Mouse (Mus musculus): ENCODE results near the gene Gm21972.

Gene Gm21972

GRCm38 (mm10) chr1:86133337-86133736, at the start of gene Gm21972:
Gene Gm21972 (plus strand): TSS chr1:86133637.
- no peak for DNase-seq (ENCODE audit: low spot score)

DNA sequence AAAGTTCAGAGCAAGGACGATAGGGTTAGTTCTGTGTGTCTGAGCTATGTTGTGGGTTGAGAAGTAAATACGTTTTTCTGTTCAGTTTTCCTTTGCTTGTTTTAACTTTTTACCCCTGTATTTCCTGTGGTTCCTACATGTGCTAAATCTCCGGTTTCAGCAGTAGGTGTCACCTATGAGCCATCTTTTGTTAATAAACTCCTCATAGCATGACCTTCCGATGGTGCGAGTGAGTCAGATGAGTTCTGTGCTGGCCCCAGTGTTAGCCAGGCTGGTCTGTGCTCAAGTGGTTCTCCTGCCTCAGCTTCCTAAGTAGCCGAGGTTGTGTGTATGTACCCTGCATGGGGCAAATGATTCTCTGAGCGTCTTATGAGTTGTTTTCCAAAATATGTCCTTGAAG, 39.0 kb upstream of the Gm21972 start:
- no peak for DNase-seq (ENCODE audit: low spot score)

GRCm38 (mm10) chr1:86105054-86105453, 28.4 kb upstream of the Gm21972 start:
- no peak for DNase-seq (ENCODE audit: low spot score)

DNA sequence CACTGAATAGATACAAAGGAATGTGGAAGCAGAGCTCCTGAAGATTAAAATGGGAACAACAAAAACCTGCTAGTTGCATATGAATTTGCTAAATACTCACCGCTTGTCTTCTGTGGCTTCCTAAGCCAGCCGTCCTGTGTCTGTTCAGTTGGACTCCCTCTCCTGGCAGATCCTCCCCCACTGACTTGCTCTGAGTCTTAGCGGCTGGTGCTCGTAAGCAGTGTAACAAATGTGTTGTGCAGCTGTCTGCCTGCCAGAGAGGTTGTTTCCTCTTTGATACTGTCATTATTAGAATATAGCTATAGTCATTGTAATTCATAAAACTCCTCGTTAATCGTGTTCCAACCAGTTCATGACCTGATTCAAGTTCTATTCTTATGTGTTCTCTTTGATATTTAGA, 21.7 kb upstream of the Gm21972 start, which contains the start of gene Htr2b:
Htr2b (minus strand) TSS at position 192 of the 400 bp plus-strand sequence.
- no peak for DNase-seq (ENCODE audit: low spot score)

- no peak for DNase-seq (ENCODE audit: low spot score)
Observed at GRCm38 (mm10) chr1:86114141-86114540, 19.3 kb upstream of the Gm21972 start.

GRCm38 (mm10) chr1:86119549-86119948, 13.9 kb upstream of the Gm21972 start:
- DNase-seq (ENCODE audit: low spot score) = no peak

- DNase-seq (ENCODE audit: low spot score) = no peak
Observed at GRCm38 (mm10) chr1:86126036-86126435, 7.4 kb upstream of the Gm21972 start.

DNA sequence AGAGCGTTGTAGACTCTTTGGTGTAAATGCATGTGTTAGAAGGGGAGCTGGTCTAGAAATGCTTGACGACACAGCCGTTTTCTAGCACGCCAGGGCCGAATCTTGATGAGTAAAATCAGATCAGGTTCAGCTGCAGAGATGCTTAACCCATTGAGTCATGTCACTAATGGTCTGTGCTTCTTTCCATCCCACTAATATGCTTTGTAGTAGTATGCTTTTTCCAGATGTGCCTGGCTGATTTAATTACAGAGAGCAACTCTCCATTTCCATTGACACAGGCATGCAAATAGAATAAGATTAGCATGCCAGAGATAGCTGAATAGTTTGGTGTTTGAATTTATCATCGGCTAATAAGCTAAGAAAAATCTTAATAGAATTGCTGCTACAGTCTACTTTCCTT, 1.9 kb downstream of the Gm21972 start:
- DNase-seq (ENCODE audit: low spot score) = no peak

DNA sequence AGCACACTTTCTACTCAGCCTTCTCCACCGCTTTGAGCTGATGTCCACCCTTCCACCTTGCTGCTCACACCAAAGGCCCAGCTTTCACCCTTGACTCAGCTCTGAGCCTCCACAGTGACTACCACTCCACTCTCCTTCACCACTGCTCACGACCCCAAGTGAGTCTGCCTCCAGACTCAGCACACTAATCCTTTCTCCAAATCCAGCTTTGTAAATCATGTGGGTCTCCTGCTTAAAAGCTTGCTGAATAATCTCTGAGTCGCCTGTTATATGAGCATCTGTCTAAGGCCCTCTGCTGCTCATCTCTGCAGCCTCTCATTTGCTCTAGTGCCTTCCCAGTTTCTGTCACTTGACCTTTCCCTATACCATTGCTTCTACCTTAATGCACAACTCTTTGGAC, 7.6 kb downstream of the Gm21972 start:
- no peak for DNase-seq (ENCODE audit: low spot score)

- DNase-seq (ENCODE audit: low spot score) = no peak
Observed at GRCm38 (mm10) chr1:86143165-86143564, 9.7 kb downstream of the Gm21972 start.

DNA sequence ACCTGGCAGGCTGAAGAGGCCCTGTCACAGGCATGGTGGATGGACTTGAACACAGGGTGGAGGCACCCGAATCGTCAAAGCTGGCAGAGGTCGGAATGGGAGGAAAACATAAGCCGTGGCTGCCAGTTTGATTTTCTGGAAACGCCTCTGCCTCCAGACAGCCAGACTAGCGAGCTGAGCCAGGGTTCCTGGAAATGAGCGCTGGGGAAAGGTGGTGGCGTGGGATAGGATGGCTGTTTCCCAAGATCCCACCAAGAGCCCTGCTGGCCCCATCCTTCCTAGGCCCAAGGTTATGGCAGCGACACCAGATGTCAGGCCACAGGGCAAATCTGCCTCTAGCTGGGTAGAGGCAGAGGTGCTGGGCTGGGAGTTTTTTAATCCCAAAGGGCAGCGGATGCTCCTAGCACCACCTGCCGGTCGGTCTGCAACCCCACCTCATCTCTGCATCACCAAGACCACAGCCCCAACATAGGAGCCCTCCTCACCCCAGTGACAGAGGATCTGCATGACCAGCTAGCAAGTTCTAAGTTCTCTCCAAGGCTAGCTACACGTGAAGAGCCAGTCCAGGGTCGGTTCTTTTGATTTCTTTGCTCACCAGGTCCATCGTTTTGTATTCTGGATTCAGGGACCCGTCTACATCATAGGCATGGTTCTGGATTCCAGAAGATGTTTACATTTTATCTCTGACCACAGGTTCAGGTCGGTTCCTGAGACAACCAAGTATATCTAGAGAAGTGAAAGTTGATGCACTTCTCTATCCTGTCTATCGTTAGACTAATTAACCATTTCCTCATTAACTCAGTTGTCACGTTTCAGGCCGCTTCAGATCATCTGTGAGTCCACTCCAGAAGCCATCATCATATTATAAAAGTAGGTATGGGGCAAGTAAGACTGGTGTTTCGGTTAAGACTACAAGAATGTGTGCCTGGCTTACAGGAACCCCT, 10.8 kb downstream of the Gm21972 start:
- no peak for DNase-seq (ENCODE audit: low spot score)

DNA sequence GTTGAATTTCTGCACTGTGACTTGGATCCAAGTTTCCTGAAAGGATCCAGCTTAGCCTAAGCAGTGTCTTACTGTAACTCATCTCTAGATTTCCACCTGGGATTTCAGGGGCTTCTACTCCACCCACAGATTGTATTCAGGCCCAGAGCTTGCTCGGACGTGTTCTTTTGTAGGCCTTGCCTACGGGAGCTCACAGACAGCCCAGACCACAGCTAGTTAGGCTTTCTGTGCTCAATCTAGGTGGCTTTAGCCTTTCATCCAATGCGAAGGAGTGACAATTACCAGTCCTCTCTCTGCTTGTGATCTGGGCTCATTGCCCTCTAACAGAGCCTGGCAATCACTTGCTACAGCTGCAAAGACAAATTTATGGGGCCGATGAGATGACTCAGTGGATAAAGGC, 12.9 kb downstream of the Gm21972 start:
- DNase-seq (ENCODE audit: low spot score) = no peak

GRCm38 (mm10) chr1:86147557-86147956, 14.1 kb downstream of the Gm21972 start:
- DNase-seq (ENCODE audit: low spot score) = no peak

DNA sequence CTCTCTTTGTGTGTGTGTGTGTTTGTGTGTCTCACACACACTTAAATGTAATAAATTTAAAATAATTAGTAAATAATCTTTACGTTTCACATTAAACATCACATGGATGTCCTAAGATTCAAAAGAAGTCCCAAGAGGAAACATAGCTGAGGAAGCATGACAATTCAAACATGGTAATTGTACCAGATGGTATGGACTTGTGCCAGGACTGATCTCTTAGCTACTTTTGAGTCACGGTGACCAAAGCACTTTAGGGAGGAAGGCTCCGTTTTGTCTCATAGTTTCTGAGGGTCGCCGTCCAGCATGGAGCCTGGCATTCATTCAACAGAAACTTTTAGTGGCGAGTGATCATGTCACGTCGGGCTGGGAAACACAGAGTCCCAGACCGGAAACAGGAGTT, 14.7 kb downstream of the Gm21972 start:
- no peak for DNase-seq (ENCODE audit: low spot score)

DNA sequence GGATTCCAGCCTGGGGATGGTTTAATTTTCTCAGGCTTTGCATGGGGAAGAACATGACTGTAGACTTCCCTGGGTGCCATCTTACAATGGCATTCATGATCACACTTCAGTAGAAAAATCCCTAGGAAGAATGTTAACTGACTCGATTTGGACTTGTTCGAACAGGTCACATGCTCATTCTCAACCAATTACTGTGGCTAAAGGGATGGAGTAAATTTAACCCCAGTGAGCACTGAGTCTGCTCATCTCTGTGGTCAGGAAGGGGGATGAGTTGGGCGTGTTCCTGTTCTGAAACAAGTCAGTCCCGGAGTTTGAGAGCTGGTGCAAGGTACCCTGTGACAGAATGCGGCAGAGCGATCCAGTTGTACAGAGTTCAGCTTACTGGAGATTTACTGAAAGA, 17.5 kb downstream of the Gm21972 start:
- no peak for DNase-seq (ENCODE audit: low spot score)

- no peak for DNase-seq (ENCODE audit: low spot score)
Observed at GRCm38 (mm10) chr1:86151376-86151775, 17.9 kb downstream of the Gm21972 start.

DNA sequence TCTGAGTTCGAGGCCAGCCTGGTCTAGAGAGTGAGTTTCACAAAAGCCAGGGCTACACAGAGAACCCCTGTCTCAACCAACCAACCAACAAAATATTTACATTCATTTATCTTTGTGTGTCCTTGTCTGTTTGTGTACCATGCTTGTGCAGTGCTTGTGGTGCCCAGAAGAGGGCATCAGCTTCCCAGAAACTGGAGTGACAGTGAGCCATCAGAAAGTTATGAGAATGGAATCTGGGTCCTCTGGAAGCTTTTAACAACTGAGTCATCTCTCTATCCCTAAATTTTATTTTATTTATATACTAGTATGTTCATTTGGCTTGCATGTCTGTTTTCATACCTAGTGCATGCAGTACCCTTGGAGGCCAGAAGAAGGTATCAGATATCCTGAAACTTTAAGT, 19.2 kb downstream of the Gm21972 start:
- no peak for DNase-seq (ENCODE audit: low spot score)

DNA sequence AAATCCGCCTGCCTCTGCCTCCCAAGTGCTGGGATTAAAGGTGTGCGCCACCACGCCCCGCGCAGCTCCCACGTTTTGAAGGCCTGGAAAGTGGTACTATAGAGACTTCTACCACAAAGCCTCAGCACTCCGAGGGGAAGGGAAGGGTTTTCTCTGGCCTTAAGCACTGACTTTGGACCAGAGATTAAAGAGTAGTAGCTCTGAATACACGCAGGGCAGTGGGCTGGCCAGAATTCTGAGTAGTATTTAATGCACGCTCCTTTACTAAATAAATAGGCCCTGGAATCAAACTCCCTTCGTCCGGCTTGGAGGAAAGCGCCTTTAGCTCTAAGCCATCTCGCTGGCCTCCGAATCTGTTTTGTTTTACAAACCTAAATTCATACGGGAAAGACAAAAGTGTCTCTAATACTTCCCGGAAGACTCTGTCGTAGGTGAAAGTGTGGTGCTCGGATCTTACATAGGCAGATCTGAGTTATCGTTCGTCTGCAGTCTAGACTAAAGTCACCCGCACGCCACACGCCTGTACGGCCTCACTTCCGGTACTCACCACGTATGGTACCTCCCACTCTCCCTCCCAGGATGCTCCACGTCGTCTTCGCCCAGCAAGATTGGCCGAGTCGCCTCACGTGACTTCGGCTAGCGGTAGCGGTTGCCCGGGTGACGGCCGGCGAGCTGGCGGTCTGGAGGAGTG, 20.8 kb downstream of the Gm21972 start, which contains the start of gene Armc9:
Armc9 (plus strand) TSS at position 648 of the 691 bp plus-strand sequence.
- DNase-seq (ENCODE audit: low spot score) = peak; percentile 89

DNA sequence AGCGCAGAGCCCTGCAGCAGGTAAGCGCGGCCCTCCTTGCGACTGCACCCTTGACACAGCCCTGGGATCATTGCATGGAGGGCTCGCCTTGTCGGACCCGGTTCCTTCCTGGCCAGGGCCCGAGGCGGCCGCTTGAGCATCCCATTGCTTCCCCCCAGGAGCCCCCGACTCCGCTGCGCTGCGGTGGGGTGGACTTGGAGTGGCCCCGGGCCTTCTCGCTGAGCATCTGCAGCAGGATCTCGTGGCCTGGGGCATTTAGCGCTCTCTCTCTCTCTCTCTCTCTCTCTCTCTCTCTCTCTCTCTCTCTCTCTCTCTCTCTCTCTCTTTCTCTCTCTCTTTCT, 21.4 kb downstream of the Gm21972 start:
- DNase-seq (ENCODE audit: low spot score) = no peak

DNA sequence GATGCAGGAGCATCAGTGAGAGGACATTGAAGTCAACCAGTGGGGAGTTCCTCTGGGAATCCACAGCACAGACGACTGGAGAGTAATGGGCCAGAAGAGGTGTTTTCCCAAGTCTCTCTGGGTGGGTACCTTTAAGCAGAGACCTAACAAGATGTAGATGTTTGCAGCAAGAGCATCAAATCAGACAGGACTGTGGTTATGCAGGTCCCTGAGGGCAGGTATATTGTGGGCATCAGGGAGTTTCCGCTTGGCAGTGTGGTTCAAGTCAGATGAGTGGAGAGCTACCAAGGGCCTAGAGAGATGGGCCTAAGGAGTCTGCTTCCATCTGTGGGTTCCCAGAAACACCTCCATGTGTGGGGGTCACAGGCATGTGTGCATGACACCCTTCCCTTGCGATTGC, 22.6 kb downstream of the Gm21972 start:
- DNase-seq (ENCODE audit: low spot score) = no peak

GRCm38 (mm10) chr1:86156595-86156994, 23.2 kb downstream of the Gm21972 start:
- no peak for DNase-seq (ENCODE audit: low spot score)

GRCm38 (mm10) chr1:86160059-86160458, 26.6 kb downstream of the Gm21972 start:
- DNase-seq (ENCODE audit: low spot score) = no peak

DNA sequence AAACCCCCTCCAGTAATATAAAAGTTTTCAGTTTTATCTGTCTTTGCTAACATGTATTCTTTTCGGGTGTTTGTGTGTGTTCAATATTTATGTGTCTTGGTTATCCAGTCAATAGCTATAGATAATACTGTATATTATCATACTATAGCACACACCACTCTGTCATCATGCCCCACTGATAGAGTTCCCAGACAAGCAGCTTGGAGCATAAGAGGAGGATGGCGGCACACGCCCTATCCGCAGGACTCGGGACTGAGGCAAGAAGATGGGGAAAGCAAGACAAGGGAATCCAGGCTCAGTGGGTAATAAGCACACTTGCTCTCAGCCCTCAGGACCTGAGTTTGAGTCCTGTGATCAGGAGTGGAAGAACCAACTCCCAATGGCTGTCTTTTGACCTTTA, 27.0 kb downstream of the Gm21972 start:
- DNase-seq (ENCODE audit: low spot score) = no peak

Measured in urinary bladder, postnatal 10 days (tissue).